ENCODE assay signal across 7 mouse cellular contexts in genomic region chr1:149758092-149758782, GRCm38 (mm10).
DNase-seq lines count a peak whose midpoint lies in the region; ATAC-seq and TF ChIP-seq lines count a peak whose summit lies in the region.

No protein-coding gene starts in this region.

- peak; percentile 47 to 71 for DNase-seq in left cerebral cortex, postnatal 14 days (ENCODE audit: low spot score in 2 of 2)
- no peak for DNase-seq in left cerebral cortex, adult 8-10 months (ENCODE audit: low spot score in 2 of 2)
- DNase-seq in R1 (ENCODE audit: low read depth, low spot score), result peak; percentile 53
- DNase-seq in embryo, embryonic 10.5 days (ENCODE audit: low spot score), result peak; percentile 83
- DNase-seq in limb, embryonic 14.5 days (ENCODE audit: low spot score), result peak; percentile 85
- no peak for DNase-seq in spleen, postnatal 14 days (ENCODE audit: low spot score in 2 of 2)
- no peak for DNase-seq in spleen, postnatal 4 days (ENCODE audit: low spot score in 2 of 2)

- no peaks in the 10 kb centered on the region for H3K27me3 ChIP-seq in limb, embryonic 14.5 days (ENCODE audit: control insufficient read depth, insufficient read depth, low read length)

- intact Hi-C loops in left cerebral cortex, postnatal 14 days (cut with DNase I), result no loop called here

- H3K36me3 ChIP-seq in limb, embryonic 14.5 days (ENCODE audit: control insufficient read depth, insufficient read depth, low read length), result no peaks in the 10 kb centered on the region

- TF ChIP-seq POLR2A in limb, embryonic 14.5 days (IDR thresholded peaks at IDR 0.05; ENCODE audit: borderline replicate concordance, extremely low read depth, insufficient read depth, insufficient read length), result no peak

- no peak overlapping the region for H3K27ac ChIP-seq in limb, embryonic 14.5 days (replicated peaks; ENCODE audit: low read depth, low read length)

- no peak overlapping the region for H3K4me3 ChIP-seq in limb, embryonic 14.5 days (replicated peaks; ENCODE audit: low read length)

- H3K9me3 ChIP-seq in limb, embryonic 14.5 days (ENCODE audit: control insufficient read depth, low read length), result no peaks in the 10 kb centered on the region

- H3K9ac ChIP-seq in limb, embryonic 14.5 days (ENCODE audit: low read depth, low read length, severe bottlenecking), result no peak overlapping the region

- WGBS in limb, embryonic 14.5 days, result 69% methylated on average over 1 of the region's 1 CpGs

- no peaks in the 10 kb centered on the region for H3K4me1 ChIP-seq in limb, embryonic 14.5 days (ENCODE audit: control insufficient read depth, insufficient read depth, low read length)

- H3K4me2 ChIP-seq in limb, embryonic 14.5 days (replicated peaks; ENCODE audit: low read depth, low read length, severe bottlenecking), result no peak overlapping the region

- no peak for ATAC-seq in limb, embryonic 14.5 days (ENCODE audit: low FRiP score, low read depth)

Comparison
In these comparisons a context has a peak if more than half of its experiments do, and no peak if none do; other contexts are left out.
1. DNase-seq: peak in left cerebral cortex, postnatal 14 days (2 of 2), R1 (single experiment), embryo, embryonic 10.5 days (single experiment) and limb, embryonic 14.5 days (single experiment); none in left cerebral cortex, adult 8-10 months (0 of 2), spleen, postnatal 14 days (0 of 2) and spleen, postnatal 4 days (0 of 2).